Mouse (Mus musculus) erythroblast, adult 5-6 weeks (primary cell): Measurements from ENCODE around the gene Zfyve16. TPM values are rescaled to one million over a fixed set of nuclear protein-coding genes. Genes with fewer than 3 reads are reported as not detected.

Experiments used
- ATAC-seq: replicated peaks from 2 replicates; pipeline ENCODE4 v1.8.0; 2016; ENCODE audit warnings: moderate number of reproducible peaks, mild to moderate bottlenecking, moderate TSS enrichment, inconsistent platforms; ENCODE audit not compliant: poor library complexity, low FRiP score, severe bottlenecking
- total RNA-seq, 2 experiments: library from RNA; stranded (forward) in 1 of 2; stranded (reverse) in 1 of 2; fragments of 150-400 nt in 1 of 2; fragments of 200-764, 138-1000 nt in 1 of 2; gene quantifications; 2 replicates each; pipeline versions ENCODE4 v1.2.3 to v1.2.4; 2015 to 2017; ENCODE audit warnings: low replicate concordance in 2 of 2

The Zfyve16 gene
- total RNA-seq, 2 experiments from 2014 or later: 0.96 to 3.2 TPM

DNA sequence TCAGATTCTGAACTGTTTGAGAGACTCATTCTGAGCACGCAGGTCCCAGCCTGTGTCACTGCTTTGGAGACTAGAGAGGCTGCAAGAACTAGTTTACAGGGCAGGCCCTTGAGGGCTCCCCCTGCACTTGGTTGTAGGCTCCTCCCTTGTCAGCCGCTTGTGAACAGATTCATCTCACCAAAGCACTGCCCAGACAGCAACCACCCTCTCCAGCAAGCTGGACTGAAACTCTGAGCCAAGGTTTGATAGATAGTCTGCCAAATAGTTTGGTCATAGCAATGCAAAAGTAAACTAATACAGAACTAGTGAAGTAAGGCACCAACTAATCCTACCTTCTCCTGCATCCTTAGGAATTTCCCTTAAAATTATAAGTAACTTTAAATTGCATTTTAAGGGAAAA lies 60.5 kb downstream of the Zfyve16 start:
- ATAC-seq: no peak

DNA sequence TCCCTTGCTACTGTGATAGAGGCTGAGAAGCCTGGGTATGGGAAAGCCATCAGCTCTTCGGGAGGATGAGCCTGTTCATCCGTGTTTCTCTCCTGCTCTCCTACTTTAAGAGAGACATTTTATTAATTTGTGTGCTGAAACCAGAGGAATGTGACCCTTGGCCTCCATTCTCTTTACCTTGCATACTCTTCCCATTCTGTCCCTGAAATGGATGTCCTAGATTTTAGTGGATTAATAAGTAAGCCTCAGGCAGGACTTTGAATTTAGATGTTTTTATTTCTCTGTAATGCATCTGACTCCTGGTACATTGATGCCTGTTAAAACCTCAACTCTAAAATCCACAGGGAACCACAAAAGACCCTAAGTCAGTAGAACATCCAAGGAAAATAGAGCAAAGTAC lies 61.3 kb downstream of the Zfyve16 start:
- no peak for ATAC-seq

DNA sequence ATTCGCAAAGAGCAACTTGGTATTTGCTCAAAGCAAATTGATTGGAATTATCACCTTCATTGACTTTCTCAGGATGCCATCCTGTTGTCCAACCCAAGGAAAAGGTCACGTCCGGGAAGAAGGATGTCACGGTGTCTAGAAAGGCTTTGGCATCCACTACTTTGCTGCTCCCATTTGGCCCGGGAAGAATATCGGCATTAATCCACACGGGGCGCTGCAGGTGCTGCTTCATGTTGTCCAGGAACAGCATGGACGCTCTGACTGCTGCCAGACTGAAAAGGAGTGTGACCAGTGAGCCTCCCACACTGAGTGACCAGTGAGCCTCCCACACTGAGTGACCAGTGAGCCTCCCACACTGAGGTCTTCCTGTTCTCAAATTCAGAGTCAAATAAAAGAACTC lies 62.8 kb downstream of the Zfyve16 start:
- ATAC-seq: no peak

DNA sequence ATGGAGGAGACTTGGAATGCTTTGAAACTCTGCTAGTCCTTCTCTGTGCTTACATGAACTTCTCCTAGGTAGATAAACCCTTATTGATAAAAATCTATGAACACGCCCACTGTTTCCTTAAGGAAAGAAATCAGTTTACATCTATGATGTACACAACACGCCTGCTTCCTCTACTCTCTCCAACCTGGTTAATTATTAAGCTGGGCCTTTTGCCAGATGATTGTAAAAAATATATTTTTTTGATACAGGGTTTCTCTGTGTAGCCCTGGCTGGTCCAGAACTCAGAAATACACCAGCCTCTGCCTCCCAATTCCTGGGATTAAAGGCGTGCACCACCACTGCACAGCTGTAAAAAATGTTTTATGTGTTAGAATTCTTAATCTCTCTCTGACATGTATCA lies 66.0 kb downstream of the Zfyve16 start:
- ATAC-seq: no peak

DNA sequence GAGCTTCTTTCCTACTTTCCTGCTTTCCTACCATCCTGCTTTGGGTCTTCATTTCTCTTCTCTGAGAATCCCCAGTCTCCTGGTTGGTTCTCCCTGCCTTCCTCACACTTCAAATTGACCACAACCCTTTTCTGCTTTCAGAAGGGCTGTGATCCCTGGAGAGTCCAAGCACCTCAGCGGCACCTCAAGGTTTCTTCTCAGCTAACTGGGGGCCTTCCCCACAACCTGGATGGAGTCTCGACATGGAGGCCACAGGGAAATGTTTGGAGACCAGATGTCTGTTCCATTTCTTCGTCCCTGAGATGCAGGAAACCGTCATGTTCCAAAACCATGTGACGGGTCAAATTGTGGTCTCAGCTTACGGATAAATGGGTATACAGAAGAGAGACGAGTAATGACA lies 83.8 kb downstream of the Zfyve16 start:
- no peak for ATAC-seq

DNA sequence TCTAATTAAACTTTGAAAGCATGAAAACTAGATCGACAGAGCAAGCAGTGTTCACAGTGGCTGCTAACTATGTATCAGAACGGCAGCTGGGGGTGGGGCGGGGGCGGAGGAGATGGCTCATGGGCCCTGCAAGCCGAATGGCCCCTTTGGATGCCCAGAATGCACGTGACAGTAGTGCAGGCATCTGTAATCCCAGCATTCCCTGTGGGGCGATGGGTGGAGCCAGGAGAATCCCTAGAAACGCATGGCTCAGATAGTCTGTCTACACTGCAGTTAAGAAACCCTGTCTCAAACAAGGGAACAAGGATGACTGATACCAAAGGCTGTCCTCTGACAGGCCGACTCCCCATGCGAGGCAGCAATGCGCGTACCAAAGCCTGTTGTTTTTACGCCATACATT lies 90.4 kb downstream of the Zfyve16 start:
- no peak for ATAC-seq

DNA sequence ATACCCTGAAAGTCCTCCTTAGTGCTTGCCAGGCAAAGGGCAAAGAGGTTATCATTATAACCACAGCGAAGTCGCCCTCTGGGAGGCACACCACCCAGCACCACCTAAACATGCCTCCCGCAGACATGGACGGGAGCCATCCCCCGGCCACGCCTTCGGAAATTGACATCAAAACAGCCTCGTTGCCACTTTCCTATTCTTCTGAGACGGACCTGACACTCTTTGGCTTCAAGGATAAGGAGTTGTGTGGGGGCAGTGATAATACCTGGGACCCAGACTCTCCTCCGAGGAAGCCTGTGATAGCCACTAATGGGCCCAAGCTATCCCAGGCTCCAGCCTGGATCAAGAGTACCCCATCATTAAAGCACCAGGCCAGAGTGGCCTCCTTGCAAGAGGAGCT lies 92.0 kb downstream of the Zfyve16 start:
- ATAC-seq: no peak

Other genes with a start within 250 kb of the Zfyve16 start
- not detected in 2 replicates for gene Gm20379, start 224.9 kb downstream of the Zfyve16 start, total RNA-seq (2015; ENCODE audit: low replicate concordance)
- not detected in 2 replicates for gene Gm20379, start 224.9 kb downstream of the Zfyve16 start, total RNA-seq (2017; ENCODE audit: low replicate concordance)
- gene Dhfr, start 176.1 kb downstream of the Zfyve16 start, total RNA-seq (2015; ENCODE audit: low replicate concordance): 6.1 and 8.8 TPM in 2 replicates
- gene Dhfr, start 176.1 kb downstream of the Zfyve16 start, total RNA-seq (2017; ENCODE audit: low replicate concordance): 7.1 TPM in 2 replicates
- gene Msh3, start 175.9 kb downstream of the Zfyve16 start, total RNA-seq (2015; ENCODE audit: low replicate concordance): 8.5 and 11.3 TPM in 2 replicates
- gene Msh3, start 175.9 kb downstream of the Zfyve16 start, total RNA-seq (2017; ENCODE audit: low replicate concordance): 12.7 and 19.8 TPM in 2 replicates
- gene Ankrd34b, start 105.0 kb downstream of the Zfyve16 start, total RNA-seq (2015; ENCODE audit: low replicate concordance): not detected in 2 replicates
- not detected in 2 replicates for gene Ankrd34b, start 105.0 kb downstream of the Zfyve16 start, total RNA-seq (2017; ENCODE audit: low replicate concordance)
- gene Fam151b, start 46.9 kb downstream of the Zfyve16 start, total RNA-seq (2015; ENCODE audit: low replicate concordance): 2.5 TPM in 1 of 2 replicates, not detected in the other
- gene Fam151b, start 46.9 kb downstream of the Zfyve16 start, total RNA-seq (2017; ENCODE audit: low replicate concordance): 0.85 and 4.2 TPM in 2 replicates
- gene Spz1, start 45.3 kb upstream of the Zfyve16 start, total RNA-seq (2015; ENCODE audit: low replicate concordance): not detected in 2 replicates
- gene Spz1, start 45.3 kb upstream of the Zfyve16 start, total RNA-seq (2017; ENCODE audit: low replicate concordance): not detected in 2 replicates
- 34.7 and 41.3 TPM in 2 replicates for gene Serinc5, start 80.2 kb upstream of the Zfyve16 start, total RNA-seq (2015; ENCODE audit: low replicate concordance)
- gene Serinc5, start 80.2 kb upstream of the Zfyve16 start, total RNA-seq (2017; ENCODE audit: low replicate concordance): 42.4 and 50.7 TPM in 2 replicates